Mouse (Mus musculus) cerebellum, adult 2 months (tissue): ENCODE results near the gene Serpina10.

Experiments used
- CTCF ChIP-seq: fragments of 200-500 bp; IDR thresholded peaks from 2 replicates; pipeline ENCODE4 v1.5.1; 2011; ENCODE audit warnings: low read depth, mild to moderate bottlenecking, control low read depth, low read length, moderate library complexity, borderline replicate concordance; ENCODE audit not compliant: insufficient read depth
- POLR2A ChIP-seq: fragments of 200-500 bp; IDR thresholded peaks from 2 replicates; pipeline ENCODE4 v1.6.1; 2011; ENCODE audit warnings: low read length, control low read depth, borderline replicate concordance; ENCODE audit not compliant: insufficient read depth

GRCm38 (mm10) chr12:103646314-103646713 lies 15.1 kb upstream of the Serpina10 start:
- TF ChIP-seq CTCF, result no peak
- TF ChIP-seq POLR2A, result no peak
